Mouse (Mus musculus) hindbrain, embryonic 12.5 days (tissue): ENCODE measurements around the gene Hist1h3f. TPM values are rescaled to one million over a fixed set of nuclear protein-coding genes. Genes with fewer than 3 reads are reported as not detected.
"Not testable (repeated sequence)": the region's sequence is repeated elsewhere in the genome, so short reads cannot be mapped to it uniquely, and the experiment has no call there.

ENCODE experiments used
- ATAC-seq: fragments of 200-750 bp; cut with Nextera tagmentation; 2 replicates; pipeline ENCODE4 v1.8.0; 2017; ENCODE audit warnings: moderate TSS enrichment; ENCODE audit not compliant: low FRiP score
- H3K27ac ChIP-seq: fragments of 300-500 bp; sonication (generic); 2 replicates; pipeline ENCODE4 v1.5.1; 2016; ENCODE audit warnings: mild to moderate bottlenecking
- H3K27me3 ChIP-seq: fragments of 300-500 bp; sonication (generic); 2 replicates; pipeline ENCODE4 v1.6.1; 2016; ENCODE audit warnings: mild to moderate bottlenecking
- H3K36me3 ChIP-seq: fragments of 300-500 bp; sonication (generic); 2 replicates; pipeline ENCODE4 v1.6.1; 2016; ENCODE audit warnings: mild to moderate bottlenecking
- H3K4me1 ChIP-seq: fragments of 300-500 bp; sonication (generic); 2 replicates; pipeline ENCODE4 v1.6.1; 2016
- H3K4me2 ChIP-seq: fragments of 300-500 bp; sonication (generic); replicated peaks from 2 replicates; pipeline ENCODE4 v1.6.1; 2016; ENCODE audit warnings: mild to moderate bottlenecking
- H3K4me3 ChIP-seq: fragments of 300-500 bp; sonication (generic); 2 replicates; pipeline ENCODE4 v1.5.1; 2016; ENCODE audit warnings: mild to moderate bottlenecking
- H3K9ac ChIP-seq: fragments of 300-500 bp; sonication (generic); 2 replicates; pipeline ENCODE4 v1.6.1; 2016; ENCODE audit warnings: mild to moderate bottlenecking, moderate library complexity
- H3K9me3 ChIP-seq: fragments of 300-500 bp; sonication (generic); replicated peaks from 2 replicates; pipeline ENCODE4 v1.6.1; 2016; ENCODE audit warnings: mild to moderate bottlenecking
- WGBS: fragments of 180-500 bp; shearing (Covaris S2); methylation state at CpG from one replicate; pipeline ENCODE4 v1.1.7; 2016; 5-methylcytosine and 5-hydroxymethylcytosine counted together
- polyA plus RNA-seq: library from polyadenylated mRNA; unstranded; fragments of >200 nt; fragmentation: Nextera tagmentation; extraction: Ambion mirVana; gene quantifications from 2 replicates; pipeline ENCODE4 v1.2.1, GENCODE M21; 2016

Gene Hist1h3f
- polyA plus RNA-seq, 1 experiment from 2014 or later = 1.4 TPM

- Histone ChIP-seq H3K4me2 (peak within 1 kb of the TSS; percentile 76), H3K4me1 (peaks cover 32% of the 10 kb centered on the region), H3K9ac (peak within 1 kb of the TSS; percentile 36), H3K27ac (peak within 1 kb of the TSS; percentile 97), H3K4me3 (peak within 1 kb of the TSS; percentile 51)
- peak; percentile 38 for ATAC-seq
- H3K36me3 ChIP-seq, H3K9me3 ChIP-seq, H3K27me3 ChIP-seq: not testable (repeated sequence)
- WGBS = under 1% methylated on average over 30 of the region's 53 CpGs
These were observed 10.1 kb upstream of the Hist1h3f start, which contains the start of gene Hist1h2af for GRCm38 (mm10) chr13:23533560-23534367. Hist1h2af (plus strand) TSS chr13:23533906.

GRCm38 (mm10) chr13:23534368-23535131 is 9.3 kb upstream of the Hist1h3f start:
- Histone ChIP-seq H3K27me3 (no peaks in the 10 kb centered on the region), H3K9me3 (no peaks in the 10 kb centered on the region), H3K4me2 (peak overlapping the region; percentile 76), H3K4me3 (peak overlapping the region; percentile 50), H3K27ac (peak overlapping the region; percentile 86), H3K4me1 (peaks cover 32% of the 10 kb centered on the region), H3K36me3 (no peaks in the 10 kb centered on the region), H3K9ac (peak overlapping the region; percentile 36)
- under 1% methylated on average over 15 of the region's 15 CpGs for WGBS
- ATAC-seq = no peak

- Histone ChIP-seq H3K4me3 (peak within 1 kb of the TSS; percentile 50), H3K9ac (peak within 1 kb of the TSS; percentile 59), H3K27ac (peak within 1 kb of the TSS; percentile 86), H3K4me1 (peaks cover 32% of the 10 kb centered on the region), H3K4me2 (peak within 1 kb of the TSS; percentile 76)
- peak; percentile 91 for ATAC-seq
- not testable (repeated sequence) for H3K27me3 ChIP-seq, H3K36me3 ChIP-seq, H3K9me3 ChIP-seq
- under 1% methylated on average over 41 of the region's 62 CpGs for WGBS
These were observed 8.4 kb upstream of the Hist1h3f start, which contains the start of gene Hist1h3g for GRCm38 (mm10) chr13:23535137-23536075. Hist1h3g (plus strand) TSS chr13:23535422.

GRCm38 (mm10) chr13:23536076-23536822 is 7.6 kb upstream of the Hist1h3f start:
- no peaks in the 10 kb centered on the region for H3K36me3 ChIP-seq
- WGBS = 19% methylated on average over 7 of the region's 7 CpGs
- peak overlapping the region; percentile 57 for H3K9ac ChIP-seq
- no peak for ATAC-seq
- H3K4me1 ChIP-seq = peaks cover 32% of the 10 kb centered on the region
- H3K9me3 ChIP-seq = no peaks in the 10 kb centered on the region
- no peaks in the 10 kb centered on the region for H3K27me3 ChIP-seq
- H3K4me3 ChIP-seq = peak overlapping the region; percentile 50
- H3K27ac ChIP-seq = no peak overlapping the region
- H3K4me2 ChIP-seq = peak overlapping the region; percentile 76

DNA sequence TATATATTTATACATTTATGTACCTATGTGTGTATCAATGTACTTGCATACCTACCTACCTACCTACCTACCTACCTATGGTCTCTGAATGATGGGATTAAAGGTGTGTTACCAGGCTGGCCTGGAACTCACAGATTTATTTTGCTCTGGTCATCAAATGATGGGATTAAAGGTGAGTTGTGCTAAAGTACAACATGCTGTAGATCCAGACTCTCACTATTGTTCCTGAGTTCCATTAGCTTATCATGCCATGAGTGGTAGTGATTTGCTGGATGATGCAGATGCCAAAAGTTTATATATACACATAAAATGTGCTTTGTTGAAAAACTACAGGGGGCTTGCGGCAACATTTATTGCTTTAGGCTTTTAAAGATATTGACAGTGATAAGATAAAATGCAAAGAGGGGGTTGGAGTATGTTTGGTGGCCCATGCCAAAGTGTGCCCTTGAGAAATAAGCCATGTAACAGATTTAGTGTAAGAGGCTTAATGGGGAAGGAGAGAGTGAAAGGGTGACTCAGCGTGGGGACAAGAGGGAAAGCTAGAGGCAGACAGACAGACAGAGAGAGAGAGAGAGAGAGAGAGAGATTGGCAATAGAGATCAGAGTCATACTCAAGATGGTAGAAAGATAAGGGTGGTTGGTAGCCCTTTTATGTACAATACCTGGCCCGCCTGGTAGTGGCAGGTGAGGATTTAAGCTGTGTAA is 6.7 kb upstream of the Hist1h3f start:
- Histone ChIP-seq H3K9ac (0 out of 2 replicates have a peak overlapping the region, but pooled peaks have one; percentile 10), H3K4me3 (peak overlapping the region; percentile 13; the same call in 1 of the 2 replicates), H3K36me3 (no peaks in the 10 kb centered on the region), H3K27me3 (no peaks in the 10 kb centered on the region), H3K4me2 (peak overlapping the region; percentile 76), H3K9me3 (no peaks in the 10 kb centered on the region), H3K4me1 (peaks cover 30% of the 10 kb centered on the region), H3K27ac (no peak overlapping the region)
- ATAC-seq = no peak
- 91% methylated on average over 3 of the region's 3 CpGs for WGBS

DNA sequence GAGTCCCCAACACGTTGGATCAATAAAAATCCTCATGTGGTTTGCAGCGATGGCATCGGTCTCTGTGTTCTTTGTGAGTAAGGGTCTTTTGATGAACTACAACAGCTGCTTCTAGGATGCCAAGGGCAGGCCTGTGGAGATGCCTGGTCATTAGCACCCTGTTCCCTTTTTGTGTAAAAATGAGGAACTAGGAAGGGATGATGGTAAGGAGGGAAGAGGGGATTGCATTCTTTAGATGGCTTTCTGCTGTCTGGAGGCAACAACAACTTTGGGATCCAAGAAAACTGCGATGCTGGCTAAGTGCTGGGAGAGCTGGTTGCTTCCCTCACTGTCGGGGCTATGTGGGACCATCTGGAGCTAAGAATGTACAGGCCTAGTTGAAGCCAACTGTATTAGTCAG is 5.6 kb upstream of the Hist1h3f start:
- no peaks in the 10 kb centered on the region for H3K27me3 ChIP-seq
- H3K9ac ChIP-seq = no peak overlapping the region
- H3K27ac ChIP-seq = no peak overlapping the region
- no peaks in the 10 kb centered on the region for H3K9me3 ChIP-seq
- no peaks in the 10 kb centered on the region for H3K36me3 ChIP-seq
- no peak overlapping the region for H3K4me3 ChIP-seq
- ATAC-seq = no peak
- peaks cover 23% of the 10 kb centered on the region for H3K4me1 ChIP-seq
- WGBS = 67% methylated on average over 5 of the region's 5 CpGs
- 0 out of 2 replicates have a peak overlapping the region, but pooled peaks have one; percentile 4 for H3K4me2 ChIP-seq

DNA sequence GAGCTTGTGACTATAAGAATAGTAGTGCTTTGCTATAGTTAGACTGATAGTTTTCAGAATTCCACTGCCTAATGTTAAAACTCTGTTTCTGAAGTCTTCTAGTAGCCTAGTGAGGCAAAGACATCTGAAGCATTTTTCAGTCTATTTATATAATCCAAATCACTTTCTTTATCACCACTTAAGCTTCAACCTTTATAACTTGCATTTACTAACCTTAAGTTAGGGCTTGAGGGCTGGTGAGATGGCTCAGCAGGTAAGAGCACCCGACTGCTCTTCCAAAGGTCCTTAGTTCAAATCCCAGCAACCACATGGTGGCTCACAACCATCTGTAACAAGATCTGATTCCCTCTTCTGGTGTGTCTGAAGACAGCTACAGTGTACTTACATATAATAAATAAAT is 4.0 kb upstream of the Hist1h3f start:
- H3K9ac ChIP-seq, H3K27ac ChIP-seq, H3K4me3 ChIP-seq, H3K4me2 ChIP-seq, ATAC-seq, H3K9me3 ChIP-seq, H3K36me3 ChIP-seq, H3K27me3 ChIP-seq: not testable (repeated sequence)
- peaks cover 15% of the 10 kb centered on the region for H3K4me1 ChIP-seq
- 65% methylated on average over 1 of the region's 1 CpGs for WGBS

- Histone ChIP-seq H3K9me3 (no peaks in the 10 kb centered on the region), H3K27me3 (no peaks in the 10 kb centered on the region), H3K4me3 (no peak overlapping the region), H3K9ac (no peak overlapping the region), H3K4me1 (peaks cover 8% of the 10 kb centered on the region), H3K4me2 (no peak overlapping the region), H3K36me3 (no peaks in the 10 kb centered on the region), H3K27ac (no peak overlapping the region)
- no peak for ATAC-seq
- 81% methylated on average over 3 of the region's 3 CpGs for WGBS
These were observed 2.4 kb upstream of the Hist1h3f start for GRCm38 (mm10) chr13:23541497-23541896.

- not testable (repeated sequence) for H3K27me3 ChIP-seq, H3K9me3 ChIP-seq, H3K36me3 ChIP-seq, H3K4me1 ChIP-seq, ATAC-seq
- peak overlapping the region; percentile 69 for H3K9ac ChIP-seq
- 4% methylated on average over 3 of the region's 3 CpGs for WGBS
- peak overlapping the region; percentile 84 for H3K27ac ChIP-seq
- peak overlapping the region; percentile 42 for H3K4me3 ChIP-seq
- peak overlapping the region; percentile 69 for H3K4me2 ChIP-seq
These were observed 1.4 kb upstream of the Hist1h3f start for GRCm38 (mm10) chr13:23542225-23542980.

DNA sequence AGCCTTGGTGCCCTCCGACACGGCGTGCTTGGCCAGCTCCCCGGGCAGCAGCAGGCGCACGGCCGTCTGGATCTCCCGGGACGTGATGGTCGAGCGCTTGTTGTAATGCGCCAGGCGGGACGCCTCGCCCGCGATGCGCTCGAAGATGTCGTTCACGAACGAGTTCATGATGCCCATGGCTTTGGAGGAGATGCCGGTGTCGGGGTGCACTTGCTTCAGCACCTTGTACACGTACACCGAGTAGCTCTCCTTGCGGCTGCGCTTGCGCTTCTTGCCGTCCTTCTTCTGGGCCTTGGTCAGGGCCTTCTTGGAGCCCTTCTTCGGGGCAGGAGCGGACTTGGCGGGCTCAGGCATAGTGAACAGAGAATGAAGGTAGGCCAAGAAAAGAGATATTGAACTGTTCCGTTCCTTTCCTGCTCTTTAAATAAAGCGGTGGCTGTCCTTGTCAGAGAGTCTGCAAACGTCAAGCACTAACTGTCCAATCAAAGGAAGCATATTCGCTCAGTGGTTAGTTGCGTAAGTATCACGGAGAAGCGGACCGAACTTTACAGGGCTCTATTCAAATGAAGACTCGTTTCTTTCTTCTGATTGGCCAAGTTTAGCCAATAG is 749 bp upstream of the Hist1h3f start, which contains the start of gene Hist1h2bh:
Gene Hist1h2bh (minus strand): TSS at position 394 of the 609 bp plus-strand sequence.
- Histone ChIP-seq H3K4me2 (peak within 1 kb of the TSS; percentile 69), H3K4me3 (peak within 1 kb of the TSS; percentile 46), H3K27ac (peak within 1 kb of the TSS; percentile 92), H3K9ac (peak within 1 kb of the TSS; percentile 69)
- not testable (repeated sequence) for H3K4me1 ChIP-seq, H3K36me3 ChIP-seq, H3K27me3 ChIP-seq, H3K9me3 ChIP-seq
- peak; percentile 88 for ATAC-seq
- WGBS = under 1% methylated on average over 38 of the region's 42 CpGs
